Mouse (Mus musculus): ENCODE data around the gene Aif1l. TPM values are rescaled to one million over a fixed set of nuclear protein-coding genes. Genes with fewer than 3 reads are reported as not detected.

Gene Aif1l
- total and polyA plus RNA-seq, 2 experiments from 2014 or later = 21.4 to 24.1 TPM

DNA sequence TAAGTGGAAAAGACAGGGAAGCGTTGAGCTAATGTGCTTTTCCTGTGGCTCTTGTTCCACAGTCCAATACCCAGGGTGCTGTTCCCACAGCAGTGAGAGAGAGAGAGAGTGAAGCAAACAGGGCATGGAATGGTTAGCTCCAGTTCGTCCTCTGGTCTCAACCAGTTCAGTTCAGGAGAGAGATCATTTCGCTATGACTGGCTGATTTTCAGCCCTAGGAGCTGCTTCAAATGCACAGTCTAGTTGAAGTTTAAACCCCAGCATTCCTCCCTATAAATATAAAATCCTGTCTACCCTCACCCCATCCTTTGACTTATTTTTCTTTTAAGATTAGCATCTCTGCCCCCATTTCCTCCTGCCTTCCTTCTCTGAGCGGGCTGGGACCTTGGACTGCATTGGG is 22.6 kb downstream of the Aif1l start:
- 89% methylated on average over 4 of the region's 4 CpGs for WGBS
- Histone ChIP-seq H3K27ac (ENCODE audit: low read depth, low read length) (no peak overlapping the region), H3K36me3 (ENCODE audit: insufficient read depth, low read length) (peaks cover 5% of the 10 kb centered on the region; the same call in 1 of the 2 replicates), H3K27me3 (ENCODE audit: insufficient read depth, low read length) (no peaks in the 10 kb centered on the region), H3K4me2 (ENCODE audit: low read depth, low read length, poor library complexity, severe bottlenecking) (no peak overlapping the region), H3K4me3 (ENCODE audit: low read depth, low read length) (no peak overlapping the region), H3K4me1 (ENCODE audit: insufficient read depth, low read length) (no peaks in the 10 kb centered on the region), H3K9ac (replicated peaks; ENCODE audit: low read length, poor library complexity, severe bottlenecking) (no peak overlapping the region), H3K9me3 (ENCODE audit: low read length) (no peaks in the 10 kb centered on the region)
- DNase-seq (ENCODE audit: low spot score) (no peak), ATAC-seq (ENCODE audit: low FRiP score) (no peak)
- no peak for TF ChIP-seq CTCF (IDR thresholded peaks at IDR 0.05)

DNA sequence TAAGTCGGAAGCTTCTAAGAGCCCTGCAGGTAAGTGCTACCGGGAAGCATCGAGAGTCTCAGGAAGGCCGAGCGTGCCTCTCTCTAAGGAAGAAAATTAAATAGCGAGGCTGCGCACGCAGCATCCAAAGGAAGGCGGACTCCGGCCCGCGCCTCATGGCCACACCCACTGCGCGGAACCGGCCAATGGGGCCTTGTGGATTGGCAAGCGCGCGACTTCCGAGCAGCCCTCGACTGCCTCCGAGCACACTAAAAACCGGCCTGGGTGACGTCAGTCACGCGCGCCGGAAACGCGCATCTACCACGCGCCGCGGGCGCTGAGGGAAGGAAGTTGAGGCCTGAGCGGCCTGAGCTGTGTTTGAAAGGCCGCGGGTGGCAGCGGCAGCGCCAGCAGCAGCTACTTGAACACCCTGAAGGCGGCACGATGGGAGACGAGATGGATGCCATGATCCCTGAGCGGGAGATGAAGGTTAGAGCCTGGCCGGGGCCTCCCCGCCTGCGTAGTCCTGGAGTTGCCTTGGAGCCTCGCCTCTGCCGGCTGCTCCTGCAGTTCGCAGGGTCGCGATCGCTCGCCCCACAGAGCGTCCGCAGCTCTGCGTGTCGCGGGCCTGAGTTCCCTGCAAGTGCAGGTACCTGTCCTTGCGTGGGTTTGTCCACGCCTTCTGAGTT is 24.3 kb downstream of the Aif1l start, which contains the start of gene Nup214:
TSS of gene Nup214 (plus strand) at position 296 of the 668 bp plus-strand sequence.
- under 1% methylated on average over 58 of the region's 60 CpGs for WGBS
- no peak for TF ChIP-seq CTCF (IDR thresholded peaks at IDR 0.05)
- Histone ChIP-seq H3K9me3 (ENCODE audit: low read length) (no peaks in the 10 kb centered on the region), H3K36me3 (ENCODE audit: insufficient read depth, low read length) (peaks cover 14% of the 10 kb centered on the region), H3K27me3 (ENCODE audit: insufficient read depth, low read length) (no peaks in the 10 kb centered on the region), H3K27ac (ENCODE audit: low read depth, low read length) (peak within 1 kb of the TSS; percentile 79), H3K4me3 (ENCODE audit: low read depth, low read length) (peak within 1 kb of the TSS; percentile 95), H3K4me1 (ENCODE audit: insufficient read depth, low read length) (no peaks in the 10 kb centered on the region), H3K9ac (replicated peaks; ENCODE audit: low read length, poor library complexity, severe bottlenecking) (peak within 1 kb of the TSS; percentile 97), H3K4me2 (ENCODE audit: low read depth, low read length, poor library complexity, severe bottlenecking) (peak within 1 kb of the TSS; percentile 90)
- ATAC-seq (ENCODE audit: low FRiP score) (peak; percentile 99), DNase-seq (ENCODE audit: low spot score) (peak; percentile 99)

DNA sequence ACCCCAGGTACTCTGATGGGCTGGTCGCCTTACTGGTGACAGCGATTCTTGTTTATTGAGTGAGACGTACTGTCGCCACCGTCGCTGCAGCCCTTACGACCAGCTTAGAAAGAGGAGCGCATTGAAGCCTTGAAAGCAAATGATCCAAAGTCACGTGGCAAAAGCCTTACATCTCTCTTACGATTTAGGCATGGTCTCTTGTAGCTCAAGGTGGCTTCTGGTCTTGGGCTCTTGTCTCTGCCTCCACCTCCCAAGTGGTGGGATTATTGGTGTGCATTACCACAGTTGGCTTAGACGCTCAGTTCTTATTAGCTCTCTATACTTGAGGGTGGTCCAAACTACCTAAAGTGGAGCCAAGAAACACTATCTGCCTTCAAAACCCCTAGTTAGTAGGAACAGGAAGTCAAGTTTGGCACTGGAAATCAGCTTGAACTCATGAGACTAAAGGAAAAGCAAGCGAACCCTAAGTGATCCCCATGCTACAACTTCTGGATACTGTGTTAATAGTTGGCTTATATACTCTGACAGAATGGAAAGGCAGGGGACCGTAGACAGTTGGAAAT is 25.0 kb downstream of the Aif1l start:
- peak overlapping the region; percentile 95 for H3K4me3 ChIP-seq (ENCODE audit: low read depth, low read length)
- no peak for ATAC-seq (ENCODE audit: low FRiP score)
- peak overlapping the region; percentile 79 for H3K27ac ChIP-seq (ENCODE audit: low read depth, low read length)
- H3K4me1 ChIP-seq (ENCODE audit: insufficient read depth, low read length) = no peaks in the 10 kb centered on the region
- H3K36me3 ChIP-seq (ENCODE audit: insufficient read depth, low read length) = peaks cover 18% of the 10 kb centered on the region
- H3K9ac ChIP-seq (replicated peaks; ENCODE audit: low read length, poor library complexity, severe bottlenecking) = peak overlapping the region; percentile 97
- no peaks in the 10 kb centered on the region for H3K27me3 ChIP-seq (ENCODE audit: insufficient read depth, low read length)
- no peak for DNase-seq (ENCODE audit: low spot score)
- peak overlapping the region; percentile 90 for H3K4me2 ChIP-seq (ENCODE audit: low read depth, low read length, poor library complexity, severe bottlenecking)
- WGBS = 11% methylated on average over 13 of the region's 13 CpGs
- no peak for TF ChIP-seq CTCF (IDR thresholded peaks at IDR 0.05)
- H3K9me3 ChIP-seq (ENCODE audit: low read length) = no peaks in the 10 kb centered on the region

DNA sequence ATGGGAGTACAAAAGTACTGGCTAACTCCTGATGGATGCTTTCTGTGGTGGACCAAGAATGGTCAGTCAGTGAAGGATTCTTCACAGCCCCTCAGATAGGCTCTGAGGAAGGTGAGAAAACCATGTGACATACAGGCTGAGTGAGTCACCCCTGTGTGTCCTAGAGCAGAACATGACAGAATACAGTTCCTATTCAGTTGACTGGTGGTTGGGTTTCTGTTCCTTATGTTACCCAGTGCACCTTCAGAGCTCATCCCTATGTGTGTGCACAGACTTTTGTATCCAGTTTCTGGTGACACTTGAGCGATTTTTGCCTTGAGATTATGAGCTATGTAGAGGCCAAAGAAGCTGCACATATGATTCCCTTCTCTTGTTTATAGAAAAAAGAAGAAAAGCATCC is 37.8 kb downstream of the Aif1l start:
- Histone ChIP-seq H3K9me3 (ENCODE audit: low read length) (no peaks in the 10 kb centered on the region), H3K9ac (replicated peaks; ENCODE audit: low read length, poor library complexity, severe bottlenecking) (no peak overlapping the region), H3K27me3 (ENCODE audit: insufficient read depth, low read length) (no peaks in the 10 kb centered on the region), H3K27ac (ENCODE audit: low read depth, low read length) (no peak overlapping the region), H3K36me3 (ENCODE audit: insufficient read depth, low read length) (peaks cover 84% of the 10 kb centered on the region), H3K4me1 (ENCODE audit: insufficient read depth, low read length) (no peaks in the 10 kb centered on the region), H3K4me3 (ENCODE audit: low read depth, low read length) (no peak overlapping the region), H3K4me2 (ENCODE audit: low read depth, low read length, poor library complexity, severe bottlenecking) (no peak overlapping the region)
- DNase-seq (ENCODE audit: low spot score) (no peak), ATAC-seq (ENCODE audit: low FRiP score) (no peak)
- TF ChIP-seq CTCF (IDR thresholded peaks at IDR 0.05) = no peak
- 93% methylated on average over 1 of the region's 1 CpGs for WGBS

DNA sequence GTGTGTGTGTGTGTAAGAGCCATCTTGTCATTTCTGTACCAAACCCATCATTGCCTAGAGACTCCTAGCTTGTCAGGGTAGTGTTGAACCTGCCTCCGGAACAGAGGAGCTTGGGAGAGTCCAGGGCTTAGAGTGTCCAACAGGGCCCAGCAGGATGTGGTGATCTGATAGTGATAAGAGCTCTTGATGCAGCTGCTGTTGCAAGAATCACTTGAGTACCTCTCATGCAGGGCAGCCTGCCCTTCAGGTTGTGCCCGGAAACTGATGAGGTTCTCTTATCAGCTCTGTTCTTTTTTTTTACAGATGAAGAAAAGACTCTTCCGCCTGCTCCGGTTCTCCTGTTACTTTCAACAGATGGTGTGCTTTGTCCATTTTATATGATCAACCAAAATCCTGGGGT is 41.0 kb downstream of the Aif1l start:
- no peak for TF ChIP-seq CTCF (IDR thresholded peaks at IDR 0.05)
- Histone ChIP-seq H3K36me3 (ENCODE audit: insufficient read depth, low read length) (peaks cover 81% of the 10 kb centered on the region), H3K4me3 (ENCODE audit: low read depth, low read length) (no peak overlapping the region), H3K4me2 (ENCODE audit: low read depth, low read length, poor library complexity, severe bottlenecking) (no peak overlapping the region), H3K9ac (replicated peaks; ENCODE audit: low read length, poor library complexity, severe bottlenecking) (no peak overlapping the region), H3K4me1 (ENCODE audit: insufficient read depth, low read length) (no peaks in the 10 kb centered on the region), H3K27me3 (ENCODE audit: insufficient read depth, low read length) (no peaks in the 10 kb centered on the region), H3K27ac (ENCODE audit: low read depth, low read length) (no peak overlapping the region), H3K9me3 (ENCODE audit: low read length) (no peaks in the 10 kb centered on the region)
- WGBS = 96% methylated on average over 4 of the region's 4 CpGs
- DNase-seq (ENCODE audit: low spot score) (no peak), ATAC-seq (ENCODE audit: low FRiP score) (no peak)

DNA sequence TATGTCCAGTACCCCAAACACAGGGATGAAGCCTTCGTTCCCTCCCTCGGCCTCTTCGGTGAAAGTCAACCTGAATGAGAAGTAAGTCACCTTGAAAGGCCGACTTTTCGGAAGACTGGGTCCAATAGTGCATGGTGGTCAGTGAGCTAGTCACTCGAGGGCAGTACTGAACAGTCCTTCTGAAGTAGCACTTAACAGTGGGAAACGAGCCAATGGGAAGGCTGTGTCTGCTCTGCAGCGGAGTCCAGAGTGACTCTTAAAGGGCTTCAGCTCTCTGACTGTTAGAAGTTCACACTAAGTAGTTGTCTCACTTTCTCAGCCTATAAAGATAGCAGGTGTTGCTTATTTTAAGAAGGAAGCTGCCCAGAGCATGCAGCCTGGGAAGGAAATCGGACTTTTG is 45.0 kb downstream of the Aif1l start:
- no peak for TF ChIP-seq CTCF (IDR thresholded peaks at IDR 0.05)
- Histone ChIP-seq H3K4me1 (ENCODE audit: insufficient read depth, low read length) (no peaks in the 10 kb centered on the region), H3K9me3 (ENCODE audit: low read length) (no peaks in the 10 kb centered on the region), H3K9ac (replicated peaks; ENCODE audit: low read length, poor library complexity, severe bottlenecking) (no peak overlapping the region), H3K4me3 (ENCODE audit: low read depth, low read length) (no peak overlapping the region), H3K36me3 (ENCODE audit: insufficient read depth, low read length) (peaks cover 85% of the 10 kb centered on the region), H3K27ac (ENCODE audit: low read depth, low read length) (no peak overlapping the region), H3K4me2 (ENCODE audit: low read depth, low read length, poor library complexity, severe bottlenecking) (no peak overlapping the region), H3K27me3 (ENCODE audit: insufficient read depth, low read length) (no peaks in the 10 kb centered on the region)
- ATAC-seq (ENCODE audit: low FRiP score) = no peak
- DNase-seq (ENCODE audit: low spot score) = no peak
- WGBS = 94% methylated on average over 9 of the region's 9 CpGs
